Mouse (Mus musculus): ENCODE measurements at regions not wholly inside any gene's neighbourhood (a gene's known extent, or its start where the extent isn't known, plus 50 kb on each side); places are given as distances from the start of the nearest gene placed in this dataset.

- H3K4me1 ChIP-seq = peaks cover 41% of the 10 kb centered on the region
- 66% methylated on average over 7 of the region's 7 CpGs for WGBS
- H3K36me3 ChIP-seq (replicated peaks) = no peaks in the 10 kb centered on the region
- no peak overlapping the region for H3K4me2 ChIP-seq
- H3K4me3 ChIP-seq = no peak overlapping the region
- ATAC-seq (replicated peaks) = no peak
- H3K9me3 ChIP-seq = no peaks in the 10 kb centered on the region
- no peak overlapping the region for H3K9ac ChIP-seq
- H3K27ac ChIP-seq = no peak overlapping the region
- no peaks in the 10 kb centered on the region for H3K27me3 ChIP-seq (replicated peaks)
These were observed 141.1 kb upstream of the Irf2bp2 start for GRCm38 (mm10) chr8:126734743-126735487.

GRCm38 (mm10) chr8:126733779-126734178 lies 140.0 kb upstream of the Irf2bp2 start:
- WGBS = 86% methylated on average over 6 of the region's 6 CpGs
- H3K4me3 ChIP-seq = no peak overlapping the region
- peaks cover 41% of the 10 kb centered on the region for H3K4me1 ChIP-seq
- no peak overlapping the region for H3K4me2 ChIP-seq
- no peaks in the 10 kb centered on the region for H3K27me3 ChIP-seq (replicated peaks)
- no peaks in the 10 kb centered on the region for H3K9me3 ChIP-seq
- H3K36me3 ChIP-seq (replicated peaks) = no peaks in the 10 kb centered on the region
- H3K27ac ChIP-seq = peak overlapping the region; percentile 52; the same call in 1 of the 2 replicates
- ATAC-seq (replicated peaks) = no peak
- no peak overlapping the region for H3K9ac ChIP-seq

GRCm38 (mm10) chr8:126733307-126733706 lies 139.5 kb upstream of the Irf2bp2 start:
- WGBS = 24% methylated on average over 7 of the region's 7 CpGs

GRCm38 (mm10) chr8:126730017-126730631 lies 136.3 kb upstream of the Irf2bp2 start:
- WGBS = 67% methylated on average over 3 of the region's 3 CpGs
- no peaks in the 10 kb centered on the region for H3K27me3 ChIP-seq (replicated peaks)

More at GRCm38 (mm10) chr8:126733307-126733706, 139.5 kb upstream of the Irf2bp2 start:
- Histone ChIP-seq H3K9ac (no peak overlapping the region), H3K4me2 (no peak overlapping the region), H3K27ac (peak overlapping the region; percentile 52), H3K4me3 (no peak overlapping the region), H3K9me3 (no peaks in the 10 kb centered on the region), H3K4me1 (peaks cover 41% of the 10 kb centered on the region), H3K27me3 (replicated peaks) (no peaks in the 10 kb centered on the region), H3K36me3 (replicated peaks) (no peaks in the 10 kb centered on the region)
- no peak for ATAC-seq (replicated peaks)

GRCm38 (mm10) chr8:126728987-126729632 lies 135.3 kb upstream of the Irf2bp2 start:
- no peak for ATAC-seq (replicated peaks)
- no peaks in the 10 kb centered on the region for H3K36me3 ChIP-seq (replicated peaks)

More at GRCm38 (mm10) chr8:126730017-126730631, 136.3 kb upstream of the Irf2bp2 start:
- Histone ChIP-seq H3K4me2 (no peak overlapping the region), H3K4me3 (no peak overlapping the region), H3K36me3 (replicated peaks) (no peaks in the 10 kb centered on the region), H3K27ac (no peak overlapping the region), H3K4me1 (peaks cover 22% of the 10 kb centered on the region), H3K9me3 (no peaks in the 10 kb centered on the region), H3K9ac (no peak overlapping the region)
- ATAC-seq (replicated peaks) = no peak

GRCm38 (mm10) chr8:126728135-126728534 lies 134.3 kb upstream of the Irf2bp2 start:
- no peak for ATAC-seq (replicated peaks)
- Histone ChIP-seq H3K27me3 (replicated peaks) (no peaks in the 10 kb centered on the region), H3K9me3 (no peaks in the 10 kb centered on the region), H3K36me3 (replicated peaks) (no peaks in the 10 kb centered on the region), H3K4me2 (no peak overlapping the region), H3K27ac (no peak overlapping the region), H3K4me3 (no peak overlapping the region), H3K4me1 (peaks cover 9% of the 10 kb centered on the region), H3K9ac (no peak overlapping the region)
- 94% methylated on average over 5 of the region's 5 CpGs for WGBS

More at GRCm38 (mm10) chr8:126728987-126729632, 135.3 kb upstream of the Irf2bp2 start:
- 83% methylated on average over 12 of the region's 12 CpGs for WGBS
- Histone ChIP-seq H3K9ac (no peak overlapping the region), H3K4me1 (peaks cover 17% of the 10 kb centered on the region), H3K27ac (no peak overlapping the region), H3K9me3 (no peaks in the 10 kb centered on the region), H3K27me3 (replicated peaks) (no peaks in the 10 kb centered on the region), H3K4me3 (no peak overlapping the region), H3K4me2 (no peak overlapping the region)

GRCm38 (mm10) chr8:126727068-126727467 lies 133.3 kb upstream of the Irf2bp2 start:
- Histone ChIP-seq H3K27me3 (replicated peaks) (no peaks in the 10 kb centered on the region), H3K4me3 (no peak overlapping the region)
- WGBS = 89% methylated on average over 2 of the region's 2 CpGs

GRCm38 (mm10) chr8:126723259-126724122 lies 129.7 kb upstream of the Irf2bp2 start:
- Histone ChIP-seq H3K9ac (no peak overlapping the region), H3K4me1 (0 out of 2 replicates have a peak, but pooled peaks cover 4% of the 10 kb centered on the region), H3K27me3 (replicated peaks) (no peaks in the 10 kb centered on the region), H3K4me3 (no peak overlapping the region), H3K27ac (no peak overlapping the region), H3K36me3 (replicated peaks) (no peaks in the 10 kb centered on the region), H3K9me3 (no peaks in the 10 kb centered on the region), H3K4me2 (no peak overlapping the region)
- ATAC-seq (replicated peaks) = no peak
- 89% methylated on average over 9 of the region's 9 CpGs for WGBS

More at GRCm38 (mm10) chr8:126727068-126727467, 133.3 kb upstream of the Irf2bp2 start:
- Histone ChIP-seq H3K4me2 (no peak overlapping the region), H3K4me1 (peaks cover under 1% of the 10 kb centered on the region), H3K27ac (no peak overlapping the region), H3K9me3 (no peaks in the 10 kb centered on the region), H3K36me3 (replicated peaks) (no peaks in the 10 kb centered on the region), H3K9ac (no peak overlapping the region)
- no peak for ATAC-seq (replicated peaks)

- 57% methylated on average over 10 of the region's 10 CpGs for WGBS
These were observed 127.8 kb upstream of the Irf2bp2 start for GRCm38 (mm10) chr8:126721621-126722020.

GRCm38 (mm10) chr8:126720473-126721145 lies 126.8 kb upstream of the Irf2bp2 start:
- H3K4me2 ChIP-seq = no peak overlapping the region
- H3K27ac ChIP-seq = no peak overlapping the region
- H3K9me3 ChIP-seq = no peaks in the 10 kb centered on the region
- 90% methylated on average over 4 of the region's 4 CpGs for WGBS
- H3K27me3 ChIP-seq (replicated peaks) = no peaks in the 10 kb centered on the region
- H3K36me3 ChIP-seq (replicated peaks) = no peaks in the 10 kb centered on the region
- no peak overlapping the region for H3K4me3 ChIP-seq
- no peak for ATAC-seq (replicated peaks)
- H3K4me1 ChIP-seq = 0 out of 2 replicates have a peak, but pooled peaks cover 4% of the 10 kb centered on the region
- no peak overlapping the region for H3K9ac ChIP-seq

More at GRCm38 (mm10) chr8:126721621-126722020, 127.8 kb upstream of the Irf2bp2 start:
- H3K9ac ChIP-seq = no peak overlapping the region
- H3K27ac ChIP-seq = no peak overlapping the region
- no peaks in the 10 kb centered on the region for H3K36me3 ChIP-seq (replicated peaks)
- no peak overlapping the region for H3K4me2 ChIP-seq
- H3K4me3 ChIP-seq = no peak overlapping the region
- H3K27me3 ChIP-seq (replicated peaks) = no peaks in the 10 kb centered on the region
- 0 out of 2 replicates have a peak, but pooled peaks cover 4% of the 10 kb centered on the region for H3K4me1 ChIP-seq
- H3K9me3 ChIP-seq = no peaks in the 10 kb centered on the region
- ATAC-seq (replicated peaks) = no peak

GRCm38 (mm10) chr8:126719748-126720147 lies 126.0 kb upstream of the Irf2bp2 start:
- 87% methylated on average over 2 of the region's 2 CpGs for WGBS
- no peak overlapping the region for H3K4me2 ChIP-seq

More at GRCm38 (mm10) chr8:126719748-126720147, 126.0 kb upstream of the Irf2bp2 start:
- Histone ChIP-seq H3K27ac (no peak overlapping the region), H3K27me3 (replicated peaks) (no peaks in the 10 kb centered on the region), H3K9me3 (no peaks in the 10 kb centered on the region), H3K36me3 (replicated peaks) (no peaks in the 10 kb centered on the region), H3K4me1 (0 out of 2 replicates have a peak, but pooled peaks cover 4% of the 10 kb centered on the region), H3K4me3 (no peak overlapping the region), H3K9ac (no peak overlapping the region)
- no peak for ATAC-seq (replicated peaks)
